Mouse (Mus musculus) activated CD4-positive, CD25-positive, alpha-beta regulatory T cell, adult 9 weeks (primary cell): ENCODE results near the gene Arl14ep. TPM values are rescaled to one million over a fixed set of nuclear protein-coding genes. Genes with fewer than 3 reads are reported as not detected.

Experiments
- polyA plus RNA-seq: library from polyadenylated mRNA; unstranded; fragments of 100-300 nt; shearing (Covaris generic); gene quantifications from one replicate; pipeline ENCODE4 v1.2.1, GENCODE M21; 2017

Gene Arl14ep
- polyA plus RNA-seq = 21.8 TPM

GRCm38 (mm10) chr2:106973959-106974639 lies at the start of gene Arl14ep:
Gene Arl14ep, minus strand, starts transcription at chr2:106974424.

Other genes with a start within 250 kb of the Arl14ep start
- gene Fshb, start 85.2 kb upstream of the Arl14ep start, polyA plus RNA-seq = not detected